Mouse (Mus musculus) embryonic facial prominence, embryonic 10.5 days (tissue): ENCODE measurements at regions not wholly inside any gene's neighbourhood (a gene's known extent, or its start where the extent isn't known, plus 50 kb on each side); places are given as distances from the start of the nearest gene placed in this dataset.

Source experiments
- DNase-seq: peaks from one replicate; pipeline ENCODE4 v3.0.0-alpha.2; 2017; ENCODE audit warnings: low spot score
- H3K27ac ChIP-seq: fragments of 300-500 bp; sonication (generic); replicated peaks from 2 replicates; pipeline ENCODE4 v1.5.1; 2016; ENCODE audit warnings: mild to moderate bottlenecking
- H3K27me3 ChIP-seq: fragments of 300-500 bp; sonication (generic); replicated peaks from 2 replicates; pipeline ENCODE4 v1.6.1; 2016; ENCODE audit warnings: low read depth, mild to moderate bottlenecking; ENCODE audit not compliant: poor library complexity, severe bottlenecking
- H3K36me3 ChIP-seq: fragments of 300-500 bp; sonication (generic); replicated peaks from 2 replicates; pipeline ENCODE4 v1.6.1; 2016; ENCODE audit warnings: mild to moderate bottlenecking, moderate library complexity
- H3K4me1 ChIP-seq: fragments of 300-500 bp; sonication (generic); 2 replicates; pipeline ENCODE4 v1.6.1; 2016
- H3K4me3 ChIP-seq: fragments of 300-500 bp; sonication (generic); 2 replicates; pipeline ENCODE4 v1.5.1; 2016; ENCODE audit warnings: mild to moderate bottlenecking, moderate library complexity
- H3K9me3 ChIP-seq: fragments of 300-500 bp; sonication (generic); 2 replicates; pipeline ENCODE4 v1.6.1; 2016; ENCODE audit warnings: mild to moderate bottlenecking
- WGBS: fragments of 180-500 bp; shearing (Covaris S2); methylation state at CpG from one replicate; pipeline ENCODE4 v1.1.7; 2016; 5-methylcytosine and 5-hydroxymethylcytosine counted together

- Histone ChIP-seq H3K27ac (no peak overlapping the region), H3K27me3 (no peaks in the 10 kb centered on the region), H3K4me1 (peaks cover 16% of the 10 kb centered on the region), H3K9me3 (no peaks in the 10 kb centered on the region), H3K36me3 (no peaks in the 10 kb centered on the region), H3K4me3 (no peak overlapping the region)
- WGBS = 63% methylated on average over 10 of the region's 10 CpGs
- DNase-seq = peak; percentile 32
These were observed 90.6 kb upstream of the Slc22a12 start for GRCm38 (mm10) chr19:6633400-6633799.

GRCm38 (mm10) chr19:6631817-6632216, 89.0 kb upstream of the Slc22a12 start:
- Histone ChIP-seq H3K9me3 (no peaks in the 10 kb centered on the region), H3K36me3 (no peaks in the 10 kb centered on the region), H3K27ac (no peak overlapping the region), H3K27me3 (no peaks in the 10 kb centered on the region), H3K4me3 (no peak overlapping the region), H3K4me1 (peaks cover 16% of the 10 kb centered on the region)
- no peak for DNase-seq
- WGBS = 81% methylated on average over 5 of the region's 5 CpGs

DNA sequence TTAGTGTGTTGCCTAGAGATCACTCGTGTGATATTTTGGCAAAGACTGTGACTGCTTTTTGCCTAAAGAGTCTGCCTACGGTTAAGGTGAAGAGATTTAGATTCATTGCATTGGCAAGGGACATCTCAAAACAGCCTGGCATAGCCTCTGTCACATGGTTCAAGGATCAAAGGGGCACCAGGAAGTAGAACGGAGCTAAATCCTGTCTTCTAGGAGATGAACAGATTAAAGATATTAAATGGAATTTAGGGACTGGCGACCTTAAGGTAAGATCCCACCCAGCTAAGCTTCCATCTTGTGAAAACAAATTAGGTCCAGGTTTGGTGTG, 87.7 kb upstream of the Slc22a12 start:
- WGBS = 73% methylated on average over 4 of the region's 4 CpGs
- Histone ChIP-seq H3K4me1 (peaks cover 13% of the 10 kb centered on the region), H3K4me3 (no peak overlapping the region), H3K27ac (no peak overlapping the region), H3K36me3 (no peaks in the 10 kb centered on the region), H3K27me3 (no peaks in the 10 kb centered on the region), H3K9me3 (no peaks in the 10 kb centered on the region)
- no peak for DNase-seq

GRCm38 (mm10) chr19:6629911-6630612, 87.2 kb upstream of the Slc22a12 start:
- H3K9me3 ChIP-seq = no peaks in the 10 kb centered on the region
- no peak overlapping the region for H3K27ac ChIP-seq
- DNase-seq = no peak
- H3K4me1 ChIP-seq = peaks cover 12% of the 10 kb centered on the region
- 90% methylated on average over 9 of the region's 9 CpGs for WGBS
- no peaks in the 10 kb centered on the region for H3K27me3 ChIP-seq
- no peaks in the 10 kb centered on the region for H3K36me3 ChIP-seq
- H3K4me3 ChIP-seq = no peak overlapping the region

DNA sequence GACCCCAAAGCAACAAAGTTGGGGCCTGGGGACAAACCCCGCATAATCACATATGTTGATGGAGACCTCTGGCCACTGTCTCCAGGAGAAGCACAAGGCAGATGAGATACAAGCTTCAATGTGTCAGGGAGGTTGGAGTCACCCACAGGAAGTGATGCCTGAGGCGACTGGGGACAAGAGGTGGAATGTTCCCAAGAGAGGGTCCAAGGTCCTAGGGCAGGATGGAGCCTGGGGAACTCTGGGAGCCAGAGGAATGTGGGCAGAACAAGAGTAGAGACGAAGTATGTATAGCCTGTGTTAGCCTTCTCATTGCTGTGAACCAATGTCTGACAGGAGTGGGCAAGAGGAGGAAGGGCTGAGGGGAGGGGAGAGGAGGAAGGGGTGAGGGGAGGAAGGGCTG, 82.7 kb upstream of the Slc22a12 start:
- 62% methylated on average over 3 of the region's 3 CpGs for WGBS
- peaks cover 6% of the 10 kb centered on the region; the same call in 1 of the 2 replicates for H3K9me3 ChIP-seq
- peaks cover 4% of the 10 kb centered on the region; the same call in 1 of the 2 replicates for H3K4me1 ChIP-seq
- DNase-seq = no peak
- H3K4me3 ChIP-seq = no peak overlapping the region
- no peak overlapping the region for H3K27ac ChIP-seq
- H3K36me3 ChIP-seq = no peaks in the 10 kb centered on the region
- no peaks in the 10 kb centered on the region for H3K27me3 ChIP-seq

DNA sequence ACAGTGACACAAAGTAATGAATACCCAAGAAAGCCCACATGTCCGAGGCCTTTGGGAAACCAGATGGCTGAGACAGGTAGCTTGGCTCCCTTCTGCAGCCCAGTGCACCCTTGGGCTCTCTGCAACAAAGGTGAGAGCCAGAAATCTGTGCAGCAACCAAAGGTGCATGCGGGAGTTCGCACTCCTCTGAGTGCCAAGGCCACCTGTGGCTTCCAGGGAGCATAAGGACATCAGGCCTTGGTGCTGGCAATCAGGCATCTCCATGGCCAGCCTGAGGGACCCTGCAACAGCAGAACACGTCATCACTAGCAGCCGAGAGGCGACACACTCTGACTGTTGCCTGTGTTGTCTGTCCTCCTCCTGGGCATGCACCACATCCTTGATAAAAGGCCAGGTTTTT, 78.2 kb upstream of the Slc22a12 start:
- no peaks in the 10 kb centered on the region for H3K36me3 ChIP-seq
- H3K27ac ChIP-seq = no peak overlapping the region

DNA sequence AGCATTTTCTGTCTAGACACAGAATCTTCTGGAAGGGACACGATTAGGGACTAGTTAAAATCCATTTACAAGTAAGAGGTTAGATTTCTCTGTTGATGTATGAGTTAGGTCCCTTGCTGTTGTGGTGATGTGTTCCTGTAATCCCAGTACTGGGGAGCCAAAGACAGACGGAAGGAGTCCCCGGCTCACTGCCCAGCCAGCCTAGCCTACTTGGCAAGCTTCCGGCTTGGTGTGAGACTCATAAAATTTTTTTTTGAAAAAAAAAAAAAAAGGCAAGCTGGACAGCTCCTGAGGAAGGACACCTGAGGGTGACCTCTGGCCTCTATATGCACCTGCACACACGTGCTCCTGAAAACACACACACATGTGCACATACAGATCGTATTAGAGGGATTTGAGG, 76.7 kb upstream of the Slc22a12 start:
- H3K36me3 ChIP-seq = no peaks in the 10 kb centered on the region
- DNase-seq = no peak
- no peak overlapping the region for H3K27ac ChIP-seq
- peaks cover 6% of the 10 kb centered on the region; the same call in 1 of the 2 replicates for H3K9me3 ChIP-seq
- WGBS = 82% methylated on average over 6 of the region's 6 CpGs
- no peaks in the 10 kb centered on the region for H3K27me3 ChIP-seq
- peaks cover 10% of the 10 kb centered on the region for H3K4me1 ChIP-seq
- no peak overlapping the region for H3K4me3 ChIP-seq

More for the DNA sequence above, 78.2 kb upstream of the Slc22a12 start:
- no peak for DNase-seq
- H3K4me3 ChIP-seq = no peak overlapping the region
- 85% methylated on average over 6 of the region's 6 CpGs for WGBS
- H3K4me1 ChIP-seq = peaks cover 14% of the 10 kb centered on the region
- no peaks in the 10 kb centered on the region for H3K27me3 ChIP-seq
- peaks cover 6% of the 10 kb centered on the region; the same call in 1 of the 2 replicates for H3K9me3 ChIP-seq

GRCm38 (mm10) chr19:6616659-6617058, 73.8 kb upstream of the Slc22a12 start:
- Histone ChIP-seq H3K4me1 (peaks cover 13% of the 10 kb centered on the region), H3K9me3 (0 out of 2 replicates have a peak, but pooled peaks cover 2% of the 10 kb centered on the region), H3K36me3 (no peaks in the 10 kb centered on the region), H3K27ac (no peak overlapping the region), H3K27me3 (no peaks in the 10 kb centered on the region), H3K4me3 (no peak overlapping the region)
- DNase-seq = no peak
- WGBS = 82% methylated on average over 5 of the region's 5 CpGs

GRCm38 (mm10) chr19:6612441-6612840, 69.6 kb upstream of the Slc22a12 start:
- WGBS = 79% methylated on average over 7 of the region's 7 CpGs
- Histone ChIP-seq H3K9me3 (0 out of 2 replicates have a peak, but pooled peaks cover 2% of the 10 kb centered on the region), H3K27ac (no peak overlapping the region), H3K4me3 (no peak overlapping the region), H3K4me1 (peaks cover 20% of the 10 kb centered on the region), H3K27me3 (no peaks in the 10 kb centered on the region), H3K36me3 (no peaks in the 10 kb centered on the region)
- no peak for DNase-seq

- DNase-seq = no peak
These were observed 69.1 kb upstream of the Slc22a12 start for GRCm38 (mm10) chr19:6611921-6612320.

DNA sequence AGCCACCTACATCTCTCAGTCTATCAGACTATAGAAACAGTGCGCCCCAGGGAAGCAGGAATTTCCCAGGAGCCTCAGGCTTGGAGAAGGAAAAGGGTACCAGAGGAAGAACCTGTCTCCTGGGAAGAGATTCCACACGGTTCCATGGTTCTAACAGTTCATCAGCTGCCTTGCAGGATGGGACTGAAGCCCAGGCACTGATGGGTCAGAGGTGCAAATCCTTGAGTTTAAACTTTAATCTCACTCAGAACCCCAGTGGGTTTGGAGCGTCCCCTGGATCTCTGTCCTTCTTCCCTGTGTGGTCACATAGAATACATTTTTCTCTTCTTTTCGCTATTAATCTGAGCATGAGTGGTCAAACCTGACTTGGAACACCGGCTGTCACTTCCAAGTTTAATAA, 67.9 kb upstream of the Slc22a12 start:
- Histone ChIP-seq H3K27me3 (no peaks in the 10 kb centered on the region), H3K4me3 (no peak overlapping the region), H3K9me3 (0 out of 2 replicates have a peak, but pooled peaks cover 2% of the 10 kb centered on the region), H3K36me3 (no peaks in the 10 kb centered on the region), H3K27ac (peak overlapping the region; percentile 40; the same call in 1 of the 2 replicates), H3K4me1 (peaks cover 20% of the 10 kb centered on the region)
- no peak for DNase-seq
- 83% methylated on average over 5 of the region's 5 CpGs for WGBS

More at GRCm38 (mm10) chr19:6611921-6612320, 69.1 kb upstream of the Slc22a12 start:
- no peaks in the 10 kb centered on the region for H3K27me3 ChIP-seq
- H3K9me3 ChIP-seq = 0 out of 2 replicates have a peak, but pooled peaks cover 2% of the 10 kb centered on the region
- 91% methylated on average over 5 of the region's 5 CpGs for WGBS
- peaks cover 20% of the 10 kb centered on the region for H3K4me1 ChIP-seq
- H3K36me3 ChIP-seq = no peaks in the 10 kb centered on the region
- no peak overlapping the region for H3K27ac ChIP-seq
- H3K4me3 ChIP-seq = no peak overlapping the region

- H3K4me3 ChIP-seq = no peak overlapping the region
- H3K27ac ChIP-seq = peak overlapping the region; percentile 40; the same call in 1 of the 2 replicates
- 52% methylated on average over 8 of the region's 8 CpGs for WGBS
- DNase-seq = no peak
- no peaks in the 10 kb centered on the region for H3K36me3 ChIP-seq
- peaks cover 20% of the 10 kb centered on the region for H3K4me1 ChIP-seq
- no peaks in the 10 kb centered on the region for H3K27me3 ChIP-seq
- H3K9me3 ChIP-seq = 0 out of 2 replicates have a peak, but pooled peaks cover 2% of the 10 kb centered on the region
These were observed 67.2 kb upstream of the Slc22a12 start for GRCm38 (mm10) chr19:6610051-6610450.

- no peaks in the 10 kb centered on the region for H3K9me3 ChIP-seq
- H3K36me3 ChIP-seq = no peaks in the 10 kb centered on the region
- H3K4me1 ChIP-seq = peaks cover 21% of the 10 kb centered on the region
- no peak for DNase-seq
- H3K27me3 ChIP-seq = no peaks in the 10 kb centered on the region
- WGBS = 86% methylated on average over 2 of the region's 2 CpGs
- H3K4me3 ChIP-seq = no peak overlapping the region
- H3K27ac ChIP-seq = no peak overlapping the region
These were observed 64.7 kb upstream of the Slc22a12 start for GRCm38 (mm10) chr19:6607501-6607900.
